Mouse (Mus musculus): ENCODE results near the gene Pgbd5. TPM values are rescaled to one million over a fixed set of nuclear protein-coding genes. Genes with fewer than 3 reads are reported as not detected.

Gene Pgbd5
- polyA plus RNA-seq, 1 experiment = 0.13 TPM

- Histone ChIP-seq H3K36me3 (replicated peaks; ENCODE audit: low read length) (no peaks in the 10 kb centered on the region), H3K4me3 (replicated peaks) (no peak overlapping the region), H3K27me3 (replicated peaks) (peaks cover 58% of the 10 kb centered on the region), H3K9me3 (peaks cover 6% of the 10 kb centered on the region), H3K4me1 (peaks cover 4% of the 10 kb centered on the region; the same call in 1 of the 2 replicates)
- no peak for TF ChIP-seq FLI1 (IDR thresholded peaks at IDR 0.05; ENCODE audit: low read length)
- TF ChIP-seq GATA1 (IDR thresholded peaks at IDR 0.05; ENCODE audit: borderline replicate concordance, low read length) = no peak
These were observed 44.1 kb downstream of the Pgbd5 start for GRCm38 (mm10) chr8:124395392-124395791.

- Histone ChIP-seq H3K9me3 (peaks cover 10% of the 10 kb centered on the region), H3K4me3 (replicated peaks) (no peak overlapping the region), H3K36me3 (replicated peaks; ENCODE audit: low read length) (no peaks in the 10 kb centered on the region), H3K27me3 (replicated peaks) (peaks cover 60% of the 10 kb centered on the region), H3K4me1 (peaks cover 4% of the 10 kb centered on the region; the same call in 1 of the 2 replicates)
- no peak for TF ChIP-seq GATA1 (IDR thresholded peaks at IDR 0.05; ENCODE audit: borderline replicate concordance, low read length)
- TF ChIP-seq FLI1 (IDR thresholded peaks at IDR 0.05; ENCODE audit: low read length) = no peak
These were observed 44.5 kb downstream of the Pgbd5 start for GRCm38 (mm10) chr8:124394951-124395350.

- H3K36me3 ChIP-seq (replicated peaks; ENCODE audit: low read length) = no peaks in the 10 kb centered on the region
- H3K4me1 ChIP-seq = peaks cover under 1% of the 10 kb centered on the region; the same call in 1 of the 2 replicates
- peaks cover 18% of the 10 kb centered on the region for H3K9me3 ChIP-seq
- H3K27me3 ChIP-seq (replicated peaks) = peaks cover 59% of the 10 kb centered on the region
- no peak overlapping the region for H3K4me3 ChIP-seq (replicated peaks)
- no peak for TF ChIP-seq GATA1 (IDR thresholded peaks at IDR 0.05; ENCODE audit: borderline replicate concordance, low read length)
- TF ChIP-seq FLI1 (IDR thresholded peaks at IDR 0.05; ENCODE audit: low read length) = no peak
These were observed 45.5 kb downstream of the Pgbd5 start for GRCm38 (mm10) chr8:124393927-124394326.

GRCm38 (mm10) chr8:124393013-124393412 lies 46.4 kb downstream of the Pgbd5 start:
- TF ChIP-seq GATA1 (IDR thresholded peaks at IDR 0.05; ENCODE audit: borderline replicate concordance, low read length) (no peak), FLI1 (IDR thresholded peaks at IDR 0.05; ENCODE audit: low read length) (no peak)
- H3K36me3 ChIP-seq (replicated peaks; ENCODE audit: low read length) = no peaks in the 10 kb centered on the region

GRCm38 (mm10) chr8:124392271-124393012 lies 47.0 kb downstream of the Pgbd5 start:
- H3K4me1 ChIP-seq = peaks cover 3% of the 10 kb centered on the region; the same call in 1 of the 2 replicates
- no peaks in the 10 kb centered on the region for H3K36me3 ChIP-seq (replicated peaks; ENCODE audit: low read length)
- H3K4me3 ChIP-seq (replicated peaks) = no peak overlapping the region
- H3K27me3 ChIP-seq (replicated peaks) = peaks cover 62% of the 10 kb centered on the region
- H3K9me3 ChIP-seq = peaks cover 18% of the 10 kb centered on the region
- TF ChIP-seq FLI1 (IDR thresholded peaks at IDR 0.05; ENCODE audit: low read length) (no peak), GATA1 (IDR thresholded peaks at IDR 0.05; ENCODE audit: borderline replicate concordance, low read length) (no peak)

More at GRCm38 (mm10) chr8:124393013-124393412, 46.4 kb downstream of the Pgbd5 start:
- Histone ChIP-seq H3K27me3 (replicated peaks) (peaks cover 62% of the 10 kb centered on the region), H3K4me1 (no peaks in the 10 kb centered on the region), H3K9me3 (peaks cover 18% of the 10 kb centered on the region), H3K4me3 (replicated peaks) (no peak overlapping the region)

- no peak overlapping the region for H3K4me3 ChIP-seq (replicated peaks)
- no peaks in the 10 kb centered on the region for H3K36me3 ChIP-seq (replicated peaks; ENCODE audit: low read length)
- H3K27me3 ChIP-seq (replicated peaks) = peaks cover 58% of the 10 kb centered on the region
- H3K4me1 ChIP-seq = peaks cover 13% of the 10 kb centered on the region; the same call in 1 of the 2 replicates
- peaks cover 24% of the 10 kb centered on the region for H3K9me3 ChIP-seq
- no peak for TF ChIP-seq GATA1 (IDR thresholded peaks at IDR 0.05; ENCODE audit: borderline replicate concordance, low read length)
- TF ChIP-seq FLI1 (IDR thresholded peaks at IDR 0.05; ENCODE audit: low read length) = no peak
These were observed 48.3 kb downstream of the Pgbd5 start for GRCm38 (mm10) chr8:124391191-124391590.

- Histone ChIP-seq H3K9me3 (peaks cover 29% of the 10 kb centered on the region), H3K4me1 (peaks cover 17% of the 10 kb centered on the region; the same call in 1 of the 2 replicates), H3K36me3 (replicated peaks; ENCODE audit: low read length) (no peaks in the 10 kb centered on the region), H3K27me3 (replicated peaks) (peaks cover 64% of the 10 kb centered on the region), H3K4me3 (replicated peaks) (no peak overlapping the region)
- TF ChIP-seq FLI1 (IDR thresholded peaks at IDR 0.05; ENCODE audit: low read length) (no peak), GATA1 (IDR thresholded peaks at IDR 0.05; ENCODE audit: borderline replicate concordance, low read length) (no peak)
These were observed 50.0 kb downstream of the Pgbd5 start for GRCm38 (mm10) chr8:124389495-124389894.

GRCm38 (mm10) chr8:124386225-124386899 lies 53.1 kb downstream of the Pgbd5 start:
- H3K4me1 ChIP-seq = peaks cover 17% of the 10 kb centered on the region; the same call in 1 of the 2 replicates
- no peak for TF ChIP-seq FLI1 (IDR thresholded peaks at IDR 0.05; ENCODE audit: low read length)
- no peak for TF ChIP-seq GATA1 (IDR thresholded peaks at IDR 0.05; ENCODE audit: borderline replicate concordance, low read length)
- peak overlapping the region; percentile 29 for H3K4me3 ChIP-seq (replicated peaks)
- no peaks in the 10 kb centered on the region for H3K36me3 ChIP-seq (replicated peaks; ENCODE audit: low read length)
- H3K9me3 ChIP-seq = peaks cover 29% of the 10 kb centered on the region
- H3K27me3 ChIP-seq (replicated peaks) = peaks cover 74% of the 10 kb centered on the region

GRCm38 (mm10) chr8:124384336-124384735 lies 55.1 kb downstream of the Pgbd5 start:
- peaks cover 13% of the 10 kb centered on the region for H3K9me3 ChIP-seq
- TF ChIP-seq FLI1 (IDR thresholded peaks at IDR 0.05; ENCODE audit: low read length) = no peak
- no peak for TF ChIP-seq GATA1 (IDR thresholded peaks at IDR 0.05; ENCODE audit: borderline replicate concordance, low read length)
- no peak overlapping the region for H3K4me3 ChIP-seq (replicated peaks)
- H3K36me3 ChIP-seq (replicated peaks; ENCODE audit: low read length) = no peaks in the 10 kb centered on the region
- peaks cover 77% of the 10 kb centered on the region for H3K27me3 ChIP-seq (replicated peaks)
- peaks cover 17% of the 10 kb centered on the region; the same call in 1 of the 2 replicates for H3K4me1 ChIP-seq

GRCm38 (mm10) chr8:124382235-124382634 lies 57.2 kb downstream of the Pgbd5 start:
- no peak overlapping the region for H3K4me3 ChIP-seq (replicated peaks)
- H3K27me3 ChIP-seq (replicated peaks) = peaks cover 69% of the 10 kb centered on the region
- H3K4me1 ChIP-seq = peaks cover 22% of the 10 kb centered on the region
- no peak for TF ChIP-seq GATA1 (IDR thresholded peaks at IDR 0.05; ENCODE audit: borderline replicate concordance, low read length)
- TF ChIP-seq FLI1 (IDR thresholded peaks at IDR 0.05; ENCODE audit: low read length) = no peak
- H3K9me3 ChIP-seq = peaks cover 10% of the 10 kb centered on the region
- no peaks in the 10 kb centered on the region for H3K36me3 ChIP-seq (replicated peaks; ENCODE audit: low read length)
